Mouse (Mus musculus) hindbrain, embryonic 13.5 days (tissue): ENCODE measurements around the gene Chmp3. TPM values are rescaled to one million over a fixed set of nuclear protein-coding genes. Genes with fewer than 3 reads are reported as not detected.

Experiments
- ATAC-seq: fragments of 200-750 bp; cut with Nextera tagmentation; 2 replicates; pipeline ENCODE4 v1.8.0; 2017; ENCODE audit warnings: moderate TSS enrichment; ENCODE audit not compliant: low FRiP score
- H3K27ac ChIP-seq: fragments of 300-500 bp; sonication (generic); 2 replicates; pipeline ENCODE4 v1.5.1; 2015; ENCODE audit warnings: inconsistent platforms, mild to moderate bottlenecking, moderate library complexity
- H3K27me3 ChIP-seq: fragments of 300-500 bp; sonication (generic); 2 replicates; pipeline ENCODE4 v1.6.1; 2015; ENCODE audit warnings: mild to moderate bottlenecking, inconsistent platforms
- H3K36me3 ChIP-seq: fragments of 300-500 bp; sonication (generic); 2 replicates; pipeline ENCODE4 v1.6.1; 2015; ENCODE audit warnings: mild to moderate bottlenecking, inconsistent platforms
- H3K4me1 ChIP-seq: fragments of 300-500 bp; sonication (generic); replicated peaks from 2 replicates; pipeline ENCODE4 v1.6.1; 2015; ENCODE audit warnings: inconsistent platforms
- H3K4me2 ChIP-seq: fragments of 300-500 bp; sonication (generic); 2 replicates; pipeline ENCODE4 v1.6.1; 2015; ENCODE audit warnings: inconsistent platforms, mild to moderate bottlenecking, moderate library complexity
- H3K4me3 ChIP-seq: fragments of 300-500 bp; sonication (generic); 2 replicates; pipeline ENCODE4 v1.5.1; 2015; ENCODE audit warnings: mild to moderate bottlenecking, inconsistent platforms
- H3K9ac ChIP-seq: fragments of 300-500 bp; sonication (generic); 2 replicates; pipeline ENCODE4 v1.6.1; 2015; ENCODE audit warnings: mild to moderate bottlenecking, inconsistent platforms
- H3K9me3 ChIP-seq: fragments of 300-500 bp; sonication (generic); 2 replicates; pipeline ENCODE4 v1.6.1; 2016; ENCODE audit warnings: inconsistent platforms
- WGBS: fragments of 180-500 bp; shearing (Covaris S2); methylation state at CpG from one replicate; pipeline ENCODE4 v1.1.7; 2015; 5-methylcytosine and 5-hydroxymethylcytosine counted together
- polyA plus RNA-seq: library from polyadenylated mRNA; unstranded; fragments of >200 nt; fragmentation: Nextera tagmentation; extraction: Ambion mirVana; gene quantifications from 2 replicates; pipeline ENCODE4 v1.2.1, GENCODE M21; 2015

Gene Chmp3
- polyA plus RNA-seq = 53.9 and 55.0 TPM in 2 replicates

DNA sequence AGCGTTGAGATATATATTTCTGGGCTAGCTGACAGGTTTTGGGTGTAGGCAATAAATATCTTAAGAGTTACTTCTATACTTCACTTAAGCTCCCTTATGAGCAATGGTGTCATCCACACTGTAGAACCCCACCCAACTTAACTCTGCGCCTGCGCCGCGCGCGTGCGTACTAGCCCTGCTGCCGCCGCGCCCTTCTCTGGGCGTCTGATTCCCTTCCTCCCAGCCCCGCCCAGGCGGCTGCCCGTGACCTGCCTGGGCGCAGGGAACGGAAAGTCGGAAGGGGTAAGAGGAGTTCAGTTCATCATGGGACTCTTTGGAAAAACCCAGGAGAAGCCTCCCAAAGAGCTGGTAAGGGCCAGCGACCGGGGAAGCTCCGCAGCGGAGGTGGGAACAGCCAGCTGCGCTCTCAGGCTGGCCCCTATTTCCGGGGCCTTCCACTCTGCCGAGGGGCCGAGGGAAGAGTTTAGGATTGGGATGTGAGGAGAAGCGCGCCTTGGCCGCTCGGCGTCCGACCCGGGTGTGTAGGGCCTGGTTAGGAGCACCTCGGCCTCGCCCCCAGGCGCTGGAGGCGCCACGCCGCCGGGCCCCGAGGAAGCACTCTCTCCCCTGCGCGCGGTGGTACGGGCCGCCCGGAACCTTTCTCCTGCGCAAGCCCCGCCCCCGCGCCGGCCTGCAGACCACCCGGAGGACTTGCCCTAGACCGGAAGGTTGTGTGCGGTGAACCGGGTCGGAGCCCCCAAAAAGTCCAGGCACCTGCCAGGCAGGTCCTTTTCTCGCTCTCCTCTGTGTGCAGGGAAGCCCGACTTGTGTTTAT, at the start of gene Chmp3:
TSS of gene Chmp3 (plus strand) at position 112 of the 814 bp plus-strand sequence.
- H3K27me3 ChIP-seq = no peaks in the 10 kb centered on the region; the same call in 1 of the 2 replicates
- H3K27ac ChIP-seq = peak within 1 kb of the TSS; percentile 98
- H3K4me1 ChIP-seq = peaks cover 9% of the 10 kb centered on the region
- peak within 1 kb of the TSS; percentile 67 for H3K4me2 ChIP-seq
- peaks cover 3% of the 10 kb centered on the region; the same call in 1 of the 2 replicates for H3K36me3 ChIP-seq
- ATAC-seq = peak; percentile 98
- H3K9me3 ChIP-seq = no peaks in the 10 kb centered on the region
- under 1% methylated on average over 50 of the region's 59 CpGs for WGBS
- H3K4me3 ChIP-seq = peak within 1 kb of the TSS; percentile 76
- H3K9ac ChIP-seq = peak within 1 kb of the TSS; percentile 91

DNA sequence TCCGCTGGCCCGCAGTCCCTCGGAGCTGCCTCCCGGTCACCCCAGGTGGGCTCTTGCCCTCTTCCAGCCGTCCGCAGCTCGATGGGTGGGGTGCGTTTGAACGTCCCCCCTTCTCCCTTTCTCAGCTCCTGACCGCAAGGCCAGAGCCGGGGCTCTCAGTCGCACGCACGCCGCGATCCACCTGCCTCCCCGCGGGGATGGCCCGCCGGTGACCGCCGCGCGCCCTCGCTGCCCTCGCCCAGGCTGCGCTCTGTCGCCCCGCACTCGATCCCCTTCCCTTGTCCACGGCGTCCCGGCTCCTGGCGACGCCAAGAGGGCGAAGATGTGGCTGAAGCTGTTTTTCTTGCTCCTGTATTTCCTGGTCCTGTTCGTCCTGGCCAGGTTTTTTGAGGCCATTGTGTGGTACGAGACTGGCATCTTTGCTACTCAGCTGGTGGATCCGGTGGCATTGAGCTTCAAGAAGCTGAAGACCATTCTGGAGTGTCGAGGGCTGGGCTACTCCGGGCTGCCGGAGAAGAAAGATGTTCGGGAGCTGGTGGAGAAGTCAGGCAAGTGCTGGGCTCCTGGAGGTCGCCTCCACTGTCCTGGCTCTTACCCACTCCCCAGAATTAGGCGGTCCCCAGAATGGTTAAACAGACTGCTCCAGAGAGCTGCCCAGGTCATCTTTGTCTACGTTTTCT, 49.1 kb upstream of the Chmp3 start:
- peak overlapping the region; percentile 100 for H3K9ac ChIP-seq
- WGBS = under 1% methylated on average over 46 of the region's 46 CpGs

DNA sequence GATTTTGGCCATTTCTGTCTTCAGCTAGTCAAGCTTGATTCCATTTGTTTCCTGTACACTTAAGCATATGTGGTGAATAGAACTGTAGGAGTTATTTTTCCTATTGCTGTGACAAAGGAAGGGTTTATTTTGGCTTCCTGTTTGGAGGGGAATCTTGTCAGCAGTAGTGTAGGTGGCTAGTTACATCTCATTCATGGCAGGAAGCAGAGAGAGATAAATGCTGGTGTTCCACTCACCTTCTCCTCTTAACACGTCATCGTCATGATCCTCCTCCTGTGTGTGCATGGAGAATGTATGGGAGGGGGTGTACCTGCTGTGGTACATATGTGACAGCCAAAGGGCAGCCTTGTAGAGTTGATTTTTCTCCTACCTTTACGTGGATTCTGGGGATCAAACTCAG, 43.0 kb upstream of the Chmp3 start:
- Histone ChIP-seq H3K36me3 (peaks cover 26% of the 10 kb centered on the region), H3K27me3 (no peaks in the 10 kb centered on the region), H3K4me2 (no peak overlapping the region), H3K9me3 (no peaks in the 10 kb centered on the region), H3K4me1 (peaks cover 13% of the 10 kb centered on the region), H3K4me3 (no peak overlapping the region), H3K27ac (no peak overlapping the region), H3K9ac (no peak overlapping the region)
- no peak for ATAC-seq
- 89% methylated on average over 3 of the region's 3 CpGs for WGBS

More for the DNA sequence above, 49.1 kb upstream of the Chmp3 start:
- Histone ChIP-seq H3K4me1 (peaks cover 14% of the 10 kb centered on the region), H3K36me3 (0 out of 2 replicates have a peak, but pooled peaks cover 2% of the 10 kb centered on the region), H3K4me3 (peak overlapping the region; percentile 96), H3K27ac (peak overlapping the region; percentile 99), H3K27me3 (no peaks in the 10 kb centered on the region), H3K4me2 (peak overlapping the region; percentile 60), H3K9me3 (no peaks in the 10 kb centered on the region)
- peak; percentile 17; the same call in 1 of the 2 replicates for ATAC-seq

DNA sequence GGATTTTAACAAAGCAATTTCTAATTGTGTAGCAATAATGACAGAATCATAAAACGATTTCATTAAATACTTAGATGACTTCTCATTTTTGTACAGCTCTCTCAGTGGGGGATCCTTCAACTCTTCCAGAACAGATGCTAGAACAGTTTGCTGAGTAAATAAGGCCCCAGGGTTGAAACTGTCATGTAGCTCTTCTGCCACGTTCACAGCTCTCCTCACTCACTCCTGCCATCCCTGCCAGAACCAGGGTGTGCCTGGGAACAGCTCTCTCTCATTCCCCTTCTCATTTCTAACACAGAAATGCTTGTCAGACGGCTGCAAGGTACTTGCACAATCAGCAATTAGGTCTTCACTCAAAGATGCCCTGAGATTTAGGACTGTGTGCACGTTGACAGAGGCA, 40.6 kb upstream of the Chmp3 start:
- no peaks in the 10 kb centered on the region for H3K4me1 ChIP-seq
- WGBS = 68% methylated on average over 4 of the region's 4 CpGs
- ATAC-seq = no peak
- no peak overlapping the region for H3K27ac ChIP-seq
- H3K36me3 ChIP-seq = peaks cover 37% of the 10 kb centered on the region
- no peaks in the 10 kb centered on the region for H3K27me3 ChIP-seq
- no peak overlapping the region for H3K4me2 ChIP-seq
- no peaks in the 10 kb centered on the region for H3K9me3 ChIP-seq
- H3K9ac ChIP-seq = no peak overlapping the region
- no peak overlapping the region for H3K4me3 ChIP-seq

DNA sequence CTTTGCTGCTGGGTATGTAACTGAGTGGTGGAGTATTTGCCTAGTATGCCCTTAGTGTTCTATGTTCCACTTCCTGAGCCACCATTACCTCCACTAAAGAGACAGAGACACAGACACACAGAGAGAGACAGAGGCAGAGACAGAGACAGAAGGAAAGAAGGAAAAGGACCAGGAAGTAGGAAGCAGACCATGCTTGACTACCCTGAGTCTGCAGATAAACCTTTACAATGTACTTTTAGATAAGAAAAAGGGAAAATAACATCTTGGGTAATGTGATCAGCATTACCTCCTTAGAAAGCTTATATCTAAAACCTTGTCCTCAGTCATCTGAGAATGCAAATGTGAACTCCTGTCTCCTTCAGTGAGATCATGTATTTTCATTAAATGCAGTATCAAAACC, 39.9 kb upstream of the Chmp3 start:
- H3K27ac ChIP-seq = no peak overlapping the region
- H3K27me3 ChIP-seq = no peaks in the 10 kb centered on the region
- no peak overlapping the region for H3K4me3 ChIP-seq
- H3K4me2 ChIP-seq = no peak overlapping the region
- H3K9me3 ChIP-seq = no peaks in the 10 kb centered on the region
- no peak for ATAC-seq
- peaks cover 39% of the 10 kb centered on the region for H3K36me3 ChIP-seq
- no peak overlapping the region for H3K9ac ChIP-seq
- H3K4me1 ChIP-seq = no peaks in the 10 kb centered on the region

DNA sequence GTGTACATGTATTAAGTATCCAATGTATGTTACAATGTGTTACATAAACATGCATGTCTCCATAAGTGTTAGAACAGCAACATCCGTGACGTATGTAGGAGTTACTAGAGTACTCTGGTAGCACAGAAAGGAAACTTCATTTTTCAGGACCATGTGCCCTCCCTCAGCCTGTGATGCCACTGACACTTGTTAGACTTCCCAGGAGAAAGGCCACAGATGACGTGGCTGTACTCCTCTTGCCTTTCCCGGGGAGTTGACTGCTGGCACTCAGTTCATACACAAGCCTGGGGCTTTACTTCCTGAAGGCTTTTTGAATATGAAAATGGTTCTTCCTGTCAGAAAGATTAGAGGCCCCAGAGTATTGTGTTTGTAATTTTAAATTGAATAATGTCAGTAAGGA, 39.5 kb upstream of the Chmp3 start:
- Histone ChIP-seq H3K4me1 (no peaks in the 10 kb centered on the region), H3K9ac (no peak overlapping the region), H3K36me3 (peaks cover 42% of the 10 kb centered on the region), H3K4me2 (no peak overlapping the region), H3K4me3 (no peak overlapping the region), H3K27me3 (no peaks in the 10 kb centered on the region), H3K9me3 (no peaks in the 10 kb centered on the region), H3K27ac (no peak overlapping the region)
- no peak for ATAC-seq
- WGBS = 84% methylated on average over 4 of the region's 4 CpGs

DNA sequence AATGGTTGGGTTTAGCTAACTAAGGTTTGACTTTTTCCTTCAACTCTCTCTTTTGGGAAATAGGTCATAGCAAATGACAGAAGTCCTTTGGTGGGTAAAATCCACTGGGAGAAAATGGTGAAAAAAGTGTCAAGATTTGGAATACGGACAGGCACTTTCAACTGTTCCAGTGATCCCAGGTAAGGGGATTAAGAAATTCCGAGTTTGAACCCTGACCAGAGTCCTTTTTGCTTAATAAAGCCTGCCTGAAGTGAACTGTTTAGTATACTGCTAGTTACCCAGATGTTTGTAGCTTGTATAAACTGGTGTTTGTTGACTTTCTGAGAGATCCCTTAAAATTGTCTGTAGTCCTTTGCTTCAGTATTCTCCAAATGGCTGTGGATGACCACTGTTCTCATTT, 37.9 kb upstream of the Chmp3 start:
- 95% methylated on average over 2 of the region's 2 CpGs for WGBS
- Histone ChIP-seq H3K4me2 (no peak overlapping the region), H3K9ac (no peak overlapping the region), H3K36me3 (peaks cover 49% of the 10 kb centered on the region), H3K9me3 (no peaks in the 10 kb centered on the region), H3K4me3 (no peak overlapping the region), H3K27me3 (no peaks in the 10 kb centered on the region), H3K27ac (no peak overlapping the region), H3K4me1 (no peaks in the 10 kb centered on the region)
- no peak for ATAC-seq

DNA sequence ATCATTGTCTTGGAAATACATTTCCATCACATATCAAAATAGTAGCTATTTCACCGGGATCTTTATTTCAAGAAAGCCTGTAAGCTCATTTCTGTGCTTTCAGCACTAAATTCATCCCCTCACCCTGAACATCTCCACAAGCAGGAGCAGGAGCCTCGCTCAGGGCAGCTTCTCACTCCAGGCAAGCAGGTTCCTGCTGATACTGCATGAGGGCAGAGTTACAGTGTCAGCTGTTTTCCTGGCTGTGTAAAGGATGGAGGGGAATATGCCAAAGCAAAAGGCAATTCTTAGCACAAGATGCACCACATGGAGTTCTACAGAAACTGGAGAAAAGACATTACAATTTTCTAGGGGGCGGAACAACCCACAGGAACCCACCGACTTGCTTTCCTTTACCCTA, 24.1 kb upstream of the Chmp3 start:
- H3K36me3 ChIP-seq = peaks cover 19% of the 10 kb centered on the region
- H3K4me2 ChIP-seq = no peak overlapping the region
- WGBS = 91% methylated on average over 4 of the region's 4 CpGs
- no peaks in the 10 kb centered on the region for H3K9me3 ChIP-seq
- ATAC-seq = no peak
- H3K4me3 ChIP-seq = no peak overlapping the region
- no peak overlapping the region for H3K9ac ChIP-seq
- H3K27ac ChIP-seq = no peak overlapping the region
- H3K4me1 ChIP-seq = no peaks in the 10 kb centered on the region
- H3K27me3 ChIP-seq = no peaks in the 10 kb centered on the region

DNA sequence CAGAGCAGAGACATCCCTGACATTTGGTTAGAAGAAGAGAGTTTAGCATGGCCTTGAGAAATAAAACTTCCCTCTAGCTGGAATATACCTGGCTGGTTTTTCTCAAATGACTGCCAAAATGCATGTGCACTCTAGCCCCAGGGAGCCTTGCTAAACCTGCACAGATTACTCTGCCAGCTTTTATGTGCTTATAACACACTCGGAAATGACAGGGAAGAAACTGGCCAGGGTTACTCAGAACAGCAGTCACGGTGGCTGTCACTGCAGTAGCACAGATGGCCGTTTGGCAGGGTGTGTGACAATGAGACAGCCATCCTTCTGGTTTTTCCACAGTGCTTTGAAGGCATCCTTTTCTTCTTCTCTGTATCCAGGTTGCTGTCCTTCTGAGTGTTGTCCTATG, 18.0 kb upstream of the Chmp3 start:
- Histone ChIP-seq H3K4me2 (no peak overlapping the region), H3K4me1 (no peaks in the 10 kb centered on the region), H3K27ac (no peak overlapping the region), H3K4me3 (no peak overlapping the region), H3K9me3 (no peaks in the 10 kb centered on the region), H3K9ac (no peak overlapping the region), H3K27me3 (no peaks in the 10 kb centered on the region), H3K36me3 (peaks cover 18% of the 10 kb centered on the region)
- WGBS = 56% methylated on average over 3 of the region's 3 CpGs
- ATAC-seq = no peak

DNA sequence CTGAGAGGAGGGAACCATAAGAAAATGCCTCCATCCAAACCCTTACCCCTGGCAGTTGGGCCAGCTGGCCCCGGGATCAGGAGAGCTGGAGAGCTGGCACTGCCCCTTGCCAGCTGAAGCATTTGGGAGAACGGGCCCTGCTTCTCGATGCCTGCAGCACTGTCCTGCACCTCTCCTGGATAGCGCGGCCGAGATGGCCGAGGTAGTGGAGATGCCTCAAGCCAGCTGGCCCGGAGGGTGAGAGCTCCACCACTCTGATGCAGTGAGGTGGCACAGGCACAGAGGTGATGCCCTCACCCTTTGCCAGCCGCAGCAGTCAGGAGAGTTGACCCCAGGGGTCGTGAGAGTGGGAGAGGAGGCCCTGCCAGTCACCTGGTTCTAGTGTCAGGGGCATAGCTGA, 16.5 kb upstream of the Chmp3 start:
- Histone ChIP-seq H3K4me3 (no peak overlapping the region), H3K27ac (no peak overlapping the region), H3K4me2 (no peak overlapping the region), H3K9me3 (no peaks in the 10 kb centered on the region), H3K27me3 (no peaks in the 10 kb centered on the region), H3K9ac (no peak overlapping the region), H3K4me1 (no peaks in the 10 kb centered on the region), H3K36me3 (peaks cover 13% of the 10 kb centered on the region)
- 91% methylated on average over 10 of the region's 10 CpGs for WGBS
- ATAC-seq = no peak

DNA sequence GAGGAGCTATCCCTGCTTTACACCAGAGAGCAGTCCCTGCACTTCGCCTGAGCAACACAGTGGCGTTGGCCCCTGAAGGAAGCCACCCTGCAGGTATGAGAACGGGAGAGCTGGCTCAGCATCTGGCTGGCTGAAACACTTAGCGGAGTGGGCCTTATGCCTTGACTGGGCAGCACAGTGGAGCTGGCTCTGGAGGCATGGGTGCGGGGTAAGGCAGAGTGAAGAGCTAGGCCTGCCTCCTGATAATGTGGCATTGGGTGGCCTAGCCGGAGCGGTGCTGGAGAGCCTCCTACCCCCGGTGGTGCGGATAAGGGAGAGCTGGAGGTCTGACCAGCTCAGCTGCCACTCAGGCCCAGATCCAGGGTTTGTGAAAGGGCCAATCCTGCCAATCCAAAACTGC, 15.8 kb upstream of the Chmp3 start:
- Histone ChIP-seq H3K9me3 (no peaks in the 10 kb centered on the region), H3K4me3 (no peak overlapping the region), H3K27ac (no peak overlapping the region), H3K4me1 (no peaks in the 10 kb centered on the region), H3K4me2 (no peak overlapping the region), H3K9ac (no peak overlapping the region), H3K36me3 (peaks cover 13% of the 10 kb centered on the region), H3K27me3 (no peaks in the 10 kb centered on the region)
- 93% methylated on average over 9 of the region's 9 CpGs for WGBS
- no peak for ATAC-seq

DNA sequence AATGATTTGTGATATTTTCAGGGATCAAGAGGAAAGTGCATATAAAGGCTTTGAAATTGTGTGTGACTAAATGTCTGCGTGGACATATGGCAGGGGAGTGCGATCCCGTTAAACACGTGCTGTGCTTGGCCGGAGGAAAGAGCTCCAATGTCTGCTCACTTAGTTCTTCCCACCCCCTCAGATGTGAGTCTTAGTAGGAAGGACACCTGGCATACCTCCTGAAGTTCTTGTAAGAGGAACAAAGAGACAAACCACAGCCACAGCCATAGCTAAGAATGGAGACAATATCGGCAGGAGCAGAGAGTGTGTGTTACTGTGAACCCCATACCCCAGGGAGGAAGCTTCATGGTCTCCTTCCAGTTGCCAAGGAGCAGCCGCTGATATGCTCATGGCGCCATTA, 13.4 kb upstream of the Chmp3 start:
- H3K27ac ChIP-seq = no peak overlapping the region
- peaks cover 13% of the 10 kb centered on the region for H3K36me3 ChIP-seq
- no peak overlapping the region for H3K4me2 ChIP-seq
- no peak for ATAC-seq
- H3K27me3 ChIP-seq = no peaks in the 10 kb centered on the region
- no peak overlapping the region for H3K4me3 ChIP-seq
- H3K9me3 ChIP-seq = no peaks in the 10 kb centered on the region
- 90% methylated on average over 8 of the region's 8 CpGs for WGBS
- no peaks in the 10 kb centered on the region for H3K4me1 ChIP-seq
- no peak overlapping the region for H3K9ac ChIP-seq

DNA sequence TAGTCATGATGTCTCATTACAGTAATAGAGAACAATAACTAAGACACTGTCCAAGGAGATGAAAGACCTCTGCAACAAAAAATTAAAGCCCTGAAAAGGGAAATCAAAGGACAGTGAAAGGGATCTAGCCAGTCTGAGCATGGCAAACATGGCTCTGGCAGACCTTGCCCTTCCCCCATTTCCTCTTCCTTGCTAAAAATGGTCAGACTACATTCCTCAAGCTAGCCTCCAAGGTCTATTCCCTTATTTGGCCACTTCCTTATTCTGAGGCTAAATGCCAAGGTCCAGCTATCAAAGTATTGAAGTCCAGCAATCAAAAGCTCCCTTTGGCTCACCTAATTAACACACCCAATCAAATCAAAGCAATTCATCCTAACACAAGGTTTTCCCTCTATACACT, 6.3 kb upstream of the Chmp3 start:
- Histone ChIP-seq H3K9ac (no peak overlapping the region), H3K4me1 (no peaks in the 10 kb centered on the region), H3K9me3 (no peaks in the 10 kb centered on the region), H3K27ac (no peak overlapping the region), H3K27me3 (no peaks in the 10 kb centered on the region; the same call in 1 of the 2 replicates), H3K4me3 (no peak overlapping the region), H3K4me2 (no peak overlapping the region), H3K36me3 (no peaks in the 10 kb centered on the region)
- no peak for ATAC-seq
